Mouse (Mus musculus): ENCODE measurements around the gene Timmdc1.

GRCm38 (mm10) chr16:38453203-38453553, 69.3 kb downstream of the Timmdc1 start:
- TF ChIP-seq POLR2A (IDR thresholded peaks at IDR 0.05; ENCODE audit: control insufficient read depth, extremely low read depth, insufficient read depth, low read length, poor library complexity) (no peak), CTCF (IDR thresholded peaks at IDR 0.05; ENCODE audit: borderline replicate concordance, control insufficient read depth, extremely low read depth, insufficient read depth, low read length, poor library complexity) (no peak)

Measured in thymus, adult 2 months (tissue).